Mouse (Mus musculus) heart, adult 2 months (tissue): ENCODE measurements around the gene Lgmn.

Experiments
- CTCF ChIP-seq: fragments of 200-600 bp; IDR thresholded peaks from 2 replicates; pipeline ENCODE4 v1.8.1; 2022; ENCODE audit warnings: antibody characterized with exemption, mild to moderate bottlenecking, moderate library complexity
- POLR2A ChIP-seq: fragments of 200-500 bp; IDR thresholded peaks from 2 replicates; pipeline ENCODE4 v1.6.1; 2011; ENCODE audit warnings: mild to moderate bottlenecking, low read depth, low read length, control low read depth; ENCODE audit not compliant: insufficient read depth

- TF ChIP-seq CTCF (no peak), POLR2A (no peak)
These were observed 4.1 kb upstream of the Lgmn start for GRCm38 (mm10) chr12:102443676-102444075.
